ENCODE assay signal across 24 mouse cellular contexts in the genomic region with DNA sequence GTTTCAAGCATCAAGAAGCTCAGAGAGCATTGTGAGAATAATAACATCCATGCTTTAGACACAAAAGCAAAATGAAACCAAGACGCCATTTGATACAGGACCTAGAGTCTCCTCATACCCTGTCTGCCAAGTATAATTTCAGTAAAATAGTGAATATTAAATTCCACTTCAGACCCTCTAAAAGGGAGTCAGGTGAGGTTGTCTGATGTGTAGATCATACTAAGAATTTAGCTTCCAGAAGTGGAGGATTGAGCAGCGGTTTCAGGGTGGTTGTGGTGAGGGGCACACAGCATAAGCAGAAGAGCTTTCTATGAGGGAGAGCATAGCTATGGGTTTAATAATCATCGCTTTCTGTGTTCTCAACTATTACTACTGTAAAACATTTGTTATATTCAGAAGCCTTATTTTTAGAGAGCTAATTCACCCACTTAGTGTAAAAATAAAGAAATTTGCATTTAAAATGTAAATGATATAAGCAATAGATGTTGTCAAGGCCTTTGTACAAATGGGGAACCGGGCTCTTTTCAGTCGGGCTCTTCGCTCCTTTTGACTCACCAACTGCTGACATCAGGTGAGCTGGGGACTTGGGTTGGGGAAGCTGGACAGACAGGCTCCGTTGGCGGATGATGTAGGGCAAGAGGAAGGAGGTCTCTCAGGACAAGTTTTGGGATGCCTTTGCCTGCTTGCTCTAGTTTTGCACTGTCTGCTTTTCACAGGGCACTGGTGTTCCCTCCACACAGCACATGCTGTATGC.
A peak's percentile ranks its signal among the peaks of the same experiment; 100 is the strongest.
DNase-seq lines count a peak whose midpoint lies in the region; ATAC-seq and TF ChIP-seq lines count a peak whose summit lies in the region.
"Had no signal": no experiment of that assay in that cellular context is flagged by ENCODE, and none has a peak within 500 bp of the region (broad histone marks: within the 10 kb centered on the region; RNA-seq: fewer than 3 reads in every experiment).

No protein-coding gene starts in this region.

- H3K4me1 ChIP-seq in heart, postnatal 0 days (ENCODE audit: control insufficient read depth, insufficient read depth) = peaks cover 15% of the 10 kb centered on the region
- H3K4me1 ChIP-seq in CH12.LX (ENCODE audit: control insufficient read depth in 1 of 2, insufficient read depth in 2 of 2) = peaks cover 11 to 40% of the 10 kb centered on the region in 2 experiments; a peak in 3 of 4 replicates
- H3K4me1 ChIP-seq: forebrain, embryonic 12.5 days had no signal

- DNase-seq in heart, postnatal 0 days (ENCODE audit: low spot score) = peak; percentile 3
- DNase-seq in heart, postnatal 14 days = no peak
- peak; percentile 86 for DNase-seq in CH12.LX (ENCODE audit: extremely low read depth)
- no peak for DNase-seq in layer of hippocampus, postnatal 10 days (ENCODE audit: low spot score in 2 of 2)
- DNase-seq: adrenal gland, adult 8-10 months; adrenal gland, postnatal 14 days; adrenal gland, postnatal 36 days; B cell, adult 2 months; cerebellum, adult 11 months; cerebellum, adult 18-20 months; cerebellum, adult 8-10 months; cerebellum, adult 9-11 months; cerebellum, postnatal 14 days; cerebellum, postnatal 36 days; embryo, embryonic 11 days had no signal

- in situ Hi-C loops in CH12.LX (cut with MboI; ENCODE audit: low pct_ligation_motif_present, low pct_unique_long_range_greater_than_20kb, low sequenced_read_pairs) = no loop called here

- no peak overlapping the region for H3K9ac ChIP-seq in heart, postnatal 0 days (replicated peaks; ENCODE audit: low read depth, low read length)
- H3K9ac ChIP-seq in CH12.LX (ENCODE audit: insufficient read depth, low read depth) = peak overlapping the region; percentile 85
- H3K9ac ChIP-seq: embryonic facial prominence, embryonic 13.5 days; embryonic facial prominence, embryonic 15.5 days; forebrain, embryonic 12.5 days had no signal

- H3K9me3 ChIP-seq in heart, postnatal 0 days (replicated peaks; ENCODE audit: control insufficient read depth, low read length) = no peaks in the 10 kb centered on the region; the same call in 1 of the 2 replicates
- H3K9me3 ChIP-seq in CH12.LX (replicated peaks; ENCODE audit: low read length) = no peaks in the 10 kb centered on the region
- H3K9me3 ChIP-seq: embryonic facial prominence, embryonic 13.5 days; embryonic facial prominence, embryonic 15.5 days; forebrain, embryonic 10.5 days; forebrain, embryonic 12.5 days had no signal

- H3K27me3 ChIP-seq in heart, postnatal 0 days (ENCODE audit: control insufficient read depth, insufficient read depth, low read length) = no peaks in the 10 kb centered on the region
- no peaks in the 10 kb centered on the region for H3K27me3 ChIP-seq in CH12.LX (replicated peaks)
- H3K27me3 ChIP-seq: embryonic facial prominence, embryonic 13.5 days; embryonic facial prominence, embryonic 15.5 days; forebrain, embryonic 12.5 days had no signal

- TF ChIP-seq POLR2A in CH12.LX (IDR thresholded peaks at IDR 0.05; ENCODE audit: low read depth, low read length) = peak; percentile 50; the same call in 1 of the 2 replicates

- no peak for TF ChIP-seq RAD21 in CH12.LX (IDR thresholded peaks at IDR 0.05; ENCODE audit: low read depth, low read length)

- intact Hi-C loops in heart, postnatal 14 days (cut with DNase I) = no loop called here

- no peaks in the 10 kb centered on the region for H3K36me3 ChIP-seq in heart, postnatal 0 days (replicated peaks; ENCODE audit: control insufficient read depth, insufficient read depth, low read length)
- H3K36me3 ChIP-seq in CH12.LX (replicated peaks in 1 of 2; ENCODE audit: control insufficient read depth in 1 of 2, insufficient read depth in 1 of 2, low read length in 1 of 2) = no peaks in the 10 kb centered on the region
- H3K36me3 ChIP-seq: embryonic facial prominence, embryonic 13.5 days; embryonic facial prominence, embryonic 15.5 days; forebrain, embryonic 10.5 days; forebrain, embryonic 12.5 days had no signal

- H3K79me2 ChIP-seq in CH12.LX (replicated peaks; ENCODE audit: control insufficient read depth, extremely low read depth, insufficient read depth, poor library complexity, severe bottlenecking) = no peaks in the 10 kb centered on the region

- no peak for TF ChIP-seq CTCF in heart, postnatal 0 days (IDR thresholded peaks at IDR 0.05; ENCODE audit: low read depth)
- TF ChIP-seq CTCF in CH12.LX (conservative IDR thresholded peaks at IDR 0.05 in 1 of 2, IDR thresholded peaks at IDR 0.05 in 1 of 2; ENCODE audit: low read depth in 2 of 2, low read length in 2 of 2) = no peak

- dilution Hi-C loops in CH12.LX (cut with MboI; ENCODE audit: extremely low pct_ligation_motif_present, extremely low pct_unique_long_range_greater_than_20kb, low sequenced_read_pairs) = no loop called here

- ATAC-seq in heart, postnatal 0 days (ENCODE audit: insufficient read depth, low read depth) = no peak
- no peak for ATAC-seq in activated CD4-positive, CD25-positive, alpha-beta regulatory T cell, adult 4 months
- ATAC-seq: CD4-positive, CD25-positive, alpha-beta regulatory T cell, adult 4 months; forebrain, embryonic 14.5 days; forebrain, embryonic 16.5 days had no signal

- WGBS in heart, postnatal 0 days = 94% methylated on average over 8 of the region's 8 CpGs

- H3K4me2 ChIP-seq in heart, postnatal 0 days (ENCODE audit: low read depth, low read length) = no peak overlapping the region
- peak overlapping the region; percentile 96 for H3K4me2 ChIP-seq in CH12.LX (ENCODE audit: insufficient read depth, low read depth, poor library complexity, severe bottlenecking)
- H3K4me2 ChIP-seq: embryonic facial prominence, embryonic 13.5 days; embryonic facial prominence, embryonic 15.5 days; forebrain, embryonic 12.5 days had no signal

- H3K4me3 ChIP-seq in heart, postnatal 0 days (ENCODE audit: low read depth, low read length) = no peak overlapping the region
- peak overlapping the region in 1 of 3 experiments; percentile 12 for H3K4me3 ChIP-seq in CH12.LX (replicated peaks in 1 of 3; ENCODE audit: low read depth in 2 of 3, low read length in 2 of 3, poor library complexity in 1 of 3)
- H3K4me3 ChIP-seq: embryonic facial prominence, embryonic 13.5 days; embryonic facial prominence, embryonic 15.5 days; erythroblast, embryonic 14.5 days; forebrain, embryonic 10.5 days; forebrain, embryonic 12.5 days had no signal

- no peak for TF ChIP-seq EP300 in heart, postnatal 0 days (IDR thresholded peaks at IDR 0.05; ENCODE audit: low read depth)
- TF ChIP-seq EP300 in CH12.LX (IDR thresholded peaks at IDR 0.05; ENCODE audit: low read length) = peak; percentile 80

- H3K27ac ChIP-seq in heart, postnatal 0 days (ENCODE audit: low read depth) = no peak overlapping the region
- peak overlapping the region; percentile 74 for H3K27ac ChIP-seq in CH12.LX (ENCODE audit: insufficient read depth, low read depth)
- H3K27ac ChIP-seq: embryonic facial prominence, embryonic 13.5 days; embryonic facial prominence, embryonic 15.5 days; forebrain, embryonic 10.5 days; forebrain, embryonic 12.5 days had no signal

TF ChIP-seq in CH12.LX, 34 proteins besides CTCF, POLR2A, EP300 and RAD21 (continues in another document):
- 0 out of 2 replicates have a peak, but pooled peaks have one; percentile 11 for TF ChIP-seq KAT2A (IDR thresholded peaks at IDR 0.05; ENCODE audit: insufficient replicate concordance, low read length)
- peak; percentile 67; the same call in 1 of the 2 replicates for TF ChIP-seq CHD1 (IDR thresholded peaks at IDR 0.05; ENCODE audit: low read depth, low read length)
- TF ChIP-seq NRF1 (IDR thresholded peaks at IDR 0.05; ENCODE audit: low read depth, low read length) = no peak
- TF ChIP-seq MEF2A (IDR thresholded peaks at IDR 0.05; ENCODE audit: borderline replicate concordance, low read depth, low read length) = peak; percentile 47; the same call in 1 of the 2 replicates
- TF ChIP-seq SIN3A (IDR thresholded peaks at IDR 0.05; ENCODE audit: low read length) = peak; percentile 81
- peak; percentile 72 for TF ChIP-seq JUND (conservative IDR thresholded peaks at IDR 0.05; ENCODE audit: low read depth, low read length)
- TF ChIP-seq POLR2AphosphoS2 (IDR thresholded peaks at IDR 0.05; ENCODE audit: low read depth, low read length) = no peak
- TF ChIP-seq ZMIZ1 (IDR thresholded peaks at IDR 0.05; ENCODE audit: low read depth, low read length) = 0 out of 2 replicates have a peak, but pooled peaks have one; percentile 35
- 0 out of 2 replicates have a peak, but pooled peaks have one; percentile 34 for TF ChIP-seq MAX (IDR thresholded peaks at IDR 0.05; ENCODE audit: low read length)
- TF ChIP-seq ZKSCAN1 (IDR thresholded peaks at IDR 0.05; ENCODE audit: borderline replicate concordance, low read depth, low read length) = no peak
- TF ChIP-seq ELF1 (IDR thresholded peaks at IDR 0.05; ENCODE audit: low read depth, low read length) = 0 out of 2 replicates have a peak, but pooled peaks have one; percentile 22
- TF ChIP-seq GABPA (IDR thresholded peaks at IDR 0.05; ENCODE audit: insufficient replicate concordance, low read depth, low read length) = no peak
- TF ChIP-seq MAFK (IDR thresholded peaks at IDR 0.05; ENCODE audit: insufficient replicate concordance, low read length) = no peak
- peak; percentile 92 for TF ChIP-seq BHLHE40 (IDR thresholded peaks at IDR 0.05; ENCODE audit: low read depth, low read length)
- no peak for TF ChIP-seq USF2 (conservative IDR thresholded peaks at IDR 0.05; ENCODE audit: low read depth, low read length)
- no peak; the same call in 1 of the 2 replicates for TF ChIP-seq SMC3 (IDR thresholded peaks at IDR 0.05; ENCODE audit: low read depth, low read length)
- no peak for TF ChIP-seq USF1 (IDR thresholded peaks at IDR 0.05; ENCODE audit: low read depth, low read length)
- 0 out of 2 replicates have a peak, but pooled peaks have one; percentile 23 for TF ChIP-seq E2F4 (IDR thresholded peaks at IDR 0.05; ENCODE audit: insufficient replicate concordance, low read depth, low read length)
- no peak for TF ChIP-seq ZNF384 (IDR thresholded peaks at IDR 0.05; ENCODE audit: low read depth, low read length)
- no peak for TF ChIP-seq CHD2 (IDR thresholded peaks at IDR 0.05; ENCODE audit: low read length)
- 0 out of 2 replicates have a peak, but pooled peaks have one; percentile 36 for TF ChIP-seq NELFE (IDR thresholded peaks at IDR 0.05; ENCODE audit: low read depth, low read length)
- TF ChIP-seq MAZ (IDR thresholded peaks at IDR 0.05; ENCODE audit: low read depth, low read length) = peak; percentile 58; the same call in 1 of the 2 replicates
- TF ChIP-seq ETS1 (conservative IDR thresholded peaks at IDR 0.05; ENCODE audit: low read depth, low read length) = peak; percentile 59
- TF ChIP-seq TBP (conservative IDR thresholded peaks at IDR 0.05; ENCODE audit: low read depth, low read length) = peak; percentile 47; the same call in 1 of the 2 replicates
- TF ChIP-seq ZC3H11A (IDR thresholded peaks at IDR 0.05; ENCODE audit: low read depth, low read length) = no peak
- 0 out of 2 replicates have a peak, but pooled peaks have one; percentile 19 for TF ChIP-seq HCFC1 (IDR thresholded peaks at IDR 0.05; ENCODE audit: low read depth, low read length)
- TF ChIP-seq PAX5 (IDR thresholded peaks at IDR 0.05; ENCODE audit: low read length) = no peak

Comparison
In these comparisons a context has a peak if more than half of its experiments do, and no peak if none do; other contexts are left out.
1. DNase-seq: peak in heart, postnatal 0 days (single experiment) and CH12.LX (single experiment); none in heart, postnatal 14 days (0 of 2) and layer of hippocampus, postnatal 10 days (0 of 2).